Mouse (Mus musculus) kidney, embryonic 14.5 days (tissue): ENCODE data around the gene Man2a1. TPM values are rescaled to one million over a fixed set of nuclear protein-coding genes. Genes with fewer than 3 reads are reported as not detected.
A peak's percentile ranks its signal among the peaks of the same experiment; 100 is the strongest.

Experiments
- ATAC-seq: fragments of 200-750 bp; cut with Nextera tagmentation; 2 replicates; pipeline ENCODE4 v1.8.0; 2017; ENCODE audit warnings: moderate number of reproducible peaks, mild to moderate bottlenecking, moderate TSS enrichment, moderate library complexity; ENCODE audit not compliant: low FRiP score, low TSS enrichment
- H3K27ac ChIP-seq: fragments of 300-500 bp; sonication (generic); 2 replicates; pipeline ENCODE4 v1.5.1; 2014; ENCODE audit warnings: low read depth, mild to moderate bottlenecking, low read length, moderate library complexity, mixed read lengths
- H3K27me3 ChIP-seq: fragments of 300-500 bp; sonication (generic); 2 replicates; pipeline ENCODE4 v1.6.1; 2014; ENCODE audit warnings: mild to moderate bottlenecking, low read length; ENCODE audit not compliant: control insufficient read depth, insufficient read depth
- H3K36me3 ChIP-seq: fragments of 300-500 bp; sonication (generic); 2 replicates; pipeline ENCODE4 v1.6.1; 2014; ENCODE audit warnings: low read length, mixed read lengths; ENCODE audit not compliant: control insufficient read depth, insufficient read depth
- H3K4me1 ChIP-seq: fragments of 300-500 bp; sonication (generic); 2 replicates; pipeline ENCODE4 v1.6.1; 2014; ENCODE audit warnings: low read length, mixed read lengths; ENCODE audit not compliant: control insufficient read depth, insufficient read depth
- H3K4me2 ChIP-seq: fragments of 300-500 bp; sonication (generic); replicated peaks from 2 replicates; pipeline ENCODE4 v1.6.1; 2014; ENCODE audit warnings: low read depth, mild to moderate bottlenecking, low read length
- H3K4me3 ChIP-seq: fragments of 300-500 bp; sonication (generic); 2 replicates; pipeline ENCODE4 v1.5.1; 2014; ENCODE audit warnings: mild to moderate bottlenecking, low read length
- H3K9ac ChIP-seq: fragments of 300-500 bp; sonication (generic); 2 replicates; pipeline ENCODE4 v1.6.1; 2014; ENCODE audit warnings: low read depth, mild to moderate bottlenecking, low read length, moderate library complexity
- H3K9me3 ChIP-seq: fragments of 300-500 bp; sonication (generic); 2 replicates; pipeline ENCODE4 v1.6.1; 2016; ENCODE audit warnings: low read length; ENCODE audit not compliant: control insufficient read depth
- WGBS: fragments of 180-500 bp; shearing (Covaris S2); extraction: QIAGEN DNeasy Blood & Tissue Kit; methylation state at CpG from one replicate; pipeline ENCODE4 v1.1.7; 2014; 5-methylcytosine and 5-hydroxymethylcytosine counted together
- polyA plus RNA-seq: library from polyadenylated mRNA; unstranded; fragments of >200 nt; fragmentation: Nextera tagmentation; extraction: Ambion mirVana; gene quantifications from 2 replicates; pipeline ENCODE4 v1.2.1, GENCODE M21; 2014

Gene Man2a1
- polyA plus RNA-seq, 1 experiment from 2014 or later = 12.5 TPM

GRCm38 (mm10) chr17:64802168-64802955 lies 201.8 kb downstream of the Man2a1 start:
- no peaks in the 10 kb centered on the region for H3K4me1 ChIP-seq
- H3K27me3 ChIP-seq = no peaks in the 10 kb centered on the region
- H3K36me3 ChIP-seq = no peaks in the 10 kb centered on the region
- 24% methylated on average over 11 of the region's 11 CpGs for WGBS
- H3K4me3 ChIP-seq = no peak overlapping the region
- no peak overlapping the region for H3K9ac ChIP-seq
- ATAC-seq = 0 out of 2 replicates have a peak, but pooled peaks have one; percentile 39
- H3K9me3 ChIP-seq = no peaks in the 10 kb centered on the region; the same call in 1 of the 2 replicates
- no peak overlapping the region for H3K4me2 ChIP-seq
- no peak overlapping the region for H3K27ac ChIP-seq

- Histone ChIP-seq H3K9ac (no peak overlapping the region), H3K27me3 (no peaks in the 10 kb centered on the region), H3K4me1 (no peaks in the 10 kb centered on the region), H3K4me3 (no peak overlapping the region), H3K4me2 (no peak overlapping the region), H3K9me3 (no peaks in the 10 kb centered on the region; the same call in 1 of the 2 replicates), H3K27ac (no peak overlapping the region), H3K36me3 (no peaks in the 10 kb centered on the region)
- ATAC-seq = no peak
- WGBS = 71% methylated on average over 7 of the region's 7 CpGs
These were observed 202.4 kb downstream of the Man2a1 start for GRCm38 (mm10) chr17:64802956-64803275.

Other genes starting within 250 kb of the Man2a1 start
- gene 4930583I09Rik, start 235.3 kb downstream of the Man2a1 start, polyA plus RNA-seq = not detected in 2 replicates